Mouse (Mus musculus) midbrain, embryonic 11.5 days (tissue): ENCODE results near the gene Spag5. TPM values are rescaled to one million over a fixed set of nuclear protein-coding genes. Genes with fewer than 3 reads are reported as not detected.
A peak's percentile ranks its signal among the peaks of the same experiment; 100 is the strongest.

Experiments used
- ATAC-seq: fragments of 200-750 bp; cut with Nextera tagmentation; 2 replicates; pipeline ENCODE4 v1.8.0; 2017; ENCODE audit warnings: moderate TSS enrichment, moderate library complexity; ENCODE audit not compliant: low FRiP score
- DNase-seq: peaks from one replicate; pipeline ENCODE4 v3.0.0; 2015; ENCODE audit warnings: low spot score; ENCODE audit errors: missing footprints
- H3K27ac ChIP-seq: fragments of 300-500 bp; sonication (generic); 2 replicates; pipeline ENCODE4 v1.5.1; 2014; ENCODE audit warnings: low read depth, low read length
- H3K27me3 ChIP-seq: fragments of 300-500 bp; sonication (generic); 2 replicates; pipeline ENCODE4 v1.6.1; 2014; ENCODE audit warnings: mild to moderate bottlenecking, low read length, moderate library complexity, mixed read lengths; ENCODE audit not compliant: control insufficient read depth, insufficient read depth
- H3K36me3 ChIP-seq: fragments of 300-500 bp; sonication (generic); 2 replicates; pipeline ENCODE4 v1.6.1; 2014; ENCODE audit warnings: mild to moderate bottlenecking, low read length, moderate library complexity, mixed read lengths; ENCODE audit not compliant: control insufficient read depth, insufficient read depth
- H3K4me1 ChIP-seq: fragments of 300-500 bp; sonication (generic); 2 replicates; pipeline ENCODE4 v1.6.1; 2014; ENCODE audit warnings: low read length; ENCODE audit not compliant: control insufficient read depth, insufficient read depth
- H3K4me2 ChIP-seq: fragments of 300-500 bp; sonication (generic); 2 replicates; pipeline ENCODE4 v1.6.1; 2014; ENCODE audit warnings: mild to moderate bottlenecking, moderate library complexity
- H3K4me3 ChIP-seq: fragments of 300-500 bp; sonication (generic); 2 replicates; pipeline ENCODE4 v1.5.1; 2014; ENCODE audit warnings: low read depth, low read length
- H3K9ac ChIP-seq: fragments of 300-500 bp; sonication (generic); 2 replicates; pipeline ENCODE4 v1.6.1; 2014; ENCODE audit warnings: low read length
- H3K9me3 ChIP-seq: fragments of 300-500 bp; sonication (generic); 2 replicates; pipeline ENCODE4 v1.6.1; 2016; ENCODE audit warnings: low read length; ENCODE audit not compliant: control insufficient read depth
- WGBS: fragments of 180-500 bp; shearing (Covaris S2); extraction: QIAGEN DNeasy Blood & Tissue Kit; methylation state at CpG from one replicate; pipeline ENCODE4 v1.1.7; 2014; 5-methylcytosine and 5-hydroxymethylcytosine counted together
- polyA plus RNA-seq: library from polyadenylated mRNA; unstranded; fragments of >200 nt; fragmentation: Nextera tagmentation; extraction: Ambion mirVana; gene quantifications from 2 replicates; pipeline ENCODE4 v1.2.1, GENCODE M21; 2014

The Spag5 gene
- polyA plus RNA-seq, 1 experiment from 2014 or later = 57.1 TPM

GRCm38 (mm10) chr11:78313662-78314061 is 12.3 kb downstream of the Spag5 start:
- H3K27ac ChIP-seq = no peak overlapping the region
- H3K9ac ChIP-seq = no peak overlapping the region
- ATAC-seq (no peak), DNase-seq (no peak)
- H3K4me2 ChIP-seq = no peak overlapping the region
- no peak overlapping the region for H3K4me3 ChIP-seq
- H3K9me3 ChIP-seq = no peaks in the 10 kb centered on the region
- no peaks in the 10 kb centered on the region for H3K27me3 ChIP-seq
- WGBS = 96% methylated on average over 2 of the region's 2 CpGs
- H3K4me1 ChIP-seq = no peaks in the 10 kb centered on the region
- H3K36me3 ChIP-seq = peaks cover 38% of the 10 kb centered on the region

GRCm38 (mm10) chr11:78318411-78318810 is 17.1 kb downstream of the Spag5 start:
- peaks cover 52% of the 10 kb centered on the region for H3K36me3 ChIP-seq
- H3K4me3 ChIP-seq = no peak overlapping the region
- no peaks in the 10 kb centered on the region for H3K27me3 ChIP-seq
- DNase-seq (peak; percentile 57), ATAC-seq (no peak)
- H3K9ac ChIP-seq = no peak overlapping the region
- WGBS = 95% methylated on average over 2 of the region's 2 CpGs
- no peaks in the 10 kb centered on the region for H3K9me3 ChIP-seq
- no peaks in the 10 kb centered on the region for H3K4me1 ChIP-seq
- no peak overlapping the region for H3K4me2 ChIP-seq
- no peak overlapping the region for H3K27ac ChIP-seq

DNA sequence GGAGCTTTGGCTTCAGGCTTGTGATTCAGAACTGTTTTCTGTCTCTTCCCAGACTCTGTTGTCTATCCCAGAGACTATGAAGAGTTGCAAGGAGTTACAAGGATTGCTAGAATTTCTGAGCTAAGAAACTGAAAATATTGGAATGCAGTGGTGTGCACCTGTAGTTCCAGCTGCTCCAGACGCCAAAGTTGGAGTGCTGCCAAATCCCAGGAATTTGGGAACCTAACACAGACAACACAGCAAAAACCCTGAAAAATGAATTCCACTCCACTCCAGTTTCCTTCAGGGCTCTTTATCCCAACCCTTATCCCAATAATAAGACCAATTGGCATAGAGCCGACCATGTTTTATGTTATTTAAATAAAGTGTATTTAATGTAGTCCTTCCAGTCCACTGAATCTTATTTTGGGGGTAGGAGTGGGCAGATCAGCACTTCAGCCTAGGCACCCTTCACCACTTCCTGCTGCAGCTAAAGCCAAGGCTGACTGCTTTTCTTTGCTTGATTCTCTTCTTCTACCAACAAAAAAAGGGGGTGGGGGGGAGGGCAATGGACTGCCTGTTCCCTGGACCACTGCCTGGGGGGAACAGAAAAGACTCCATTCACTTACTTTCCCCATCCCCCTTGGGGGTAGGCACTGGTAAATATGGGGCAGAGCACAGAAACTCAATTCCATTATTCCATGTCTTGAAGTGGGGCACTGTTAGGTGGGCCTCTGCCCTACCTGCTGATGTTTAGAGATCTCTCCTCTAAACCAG is 20.9 kb downstream of the Spag5 start:
- DNase-seq (no peak), ATAC-seq (no peak)
- Histone ChIP-seq H3K27ac (no peak overlapping the region), H3K36me3 (peaks cover 30% of the 10 kb centered on the region), H3K9me3 (no peaks in the 10 kb centered on the region), H3K4me3 (no peak overlapping the region), H3K27me3 (no peaks in the 10 kb centered on the region), H3K4me1 (no peaks in the 10 kb centered on the region), H3K9ac (no peak overlapping the region), H3K4me2 (no peak overlapping the region)
- WGBS = 85% methylated on average over 2 of the region's 2 CpGs

DNA sequence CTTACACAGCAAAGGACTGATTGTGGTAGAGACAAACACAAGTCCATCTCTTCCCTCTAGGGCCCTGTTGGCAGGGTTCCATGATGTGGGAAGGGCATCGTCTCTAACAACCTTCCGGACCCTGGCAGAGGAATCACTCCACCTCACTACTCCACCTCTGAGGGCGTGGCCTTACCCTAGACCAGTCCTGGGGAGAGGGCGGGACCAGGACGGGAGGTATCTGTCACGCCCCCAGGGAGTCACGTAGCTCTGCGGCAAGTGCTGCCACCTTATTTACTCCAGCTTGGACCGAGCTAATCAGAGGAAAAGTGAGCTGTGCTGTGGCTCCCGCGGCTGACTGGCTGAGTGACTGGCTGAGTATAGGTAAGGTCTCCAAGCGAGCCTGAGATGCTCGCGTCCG is 21.5 kb downstream of the Spag5 start, which contains the start of gene Aldoc:
Gene Aldoc (plus strand): TSS at position 109 of the 400 bp plus-strand sequence.
- ATAC-seq (peak; percentile 48; the same call in 1 of the 2 replicates), DNase-seq (no peak)
- Histone ChIP-seq H3K27ac (no peak within 1 kb of the TSS), H3K9me3 (no peaks in the 10 kb centered on the region), H3K4me3 (no peak within 1 kb of the TSS), H3K9ac (no peak within 1 kb of the TSS), H3K36me3 (peaks cover 24% of the 10 kb centered on the region; the same call in 1 of the 2 replicates), H3K4me1 (no peaks in the 10 kb centered on the region), H3K27me3 (no peaks in the 10 kb centered on the region), H3K4me2 (no peak within 1 kb of the TSS)
- 5% methylated on average over 15 of the region's 15 CpGs for WGBS

DNA sequence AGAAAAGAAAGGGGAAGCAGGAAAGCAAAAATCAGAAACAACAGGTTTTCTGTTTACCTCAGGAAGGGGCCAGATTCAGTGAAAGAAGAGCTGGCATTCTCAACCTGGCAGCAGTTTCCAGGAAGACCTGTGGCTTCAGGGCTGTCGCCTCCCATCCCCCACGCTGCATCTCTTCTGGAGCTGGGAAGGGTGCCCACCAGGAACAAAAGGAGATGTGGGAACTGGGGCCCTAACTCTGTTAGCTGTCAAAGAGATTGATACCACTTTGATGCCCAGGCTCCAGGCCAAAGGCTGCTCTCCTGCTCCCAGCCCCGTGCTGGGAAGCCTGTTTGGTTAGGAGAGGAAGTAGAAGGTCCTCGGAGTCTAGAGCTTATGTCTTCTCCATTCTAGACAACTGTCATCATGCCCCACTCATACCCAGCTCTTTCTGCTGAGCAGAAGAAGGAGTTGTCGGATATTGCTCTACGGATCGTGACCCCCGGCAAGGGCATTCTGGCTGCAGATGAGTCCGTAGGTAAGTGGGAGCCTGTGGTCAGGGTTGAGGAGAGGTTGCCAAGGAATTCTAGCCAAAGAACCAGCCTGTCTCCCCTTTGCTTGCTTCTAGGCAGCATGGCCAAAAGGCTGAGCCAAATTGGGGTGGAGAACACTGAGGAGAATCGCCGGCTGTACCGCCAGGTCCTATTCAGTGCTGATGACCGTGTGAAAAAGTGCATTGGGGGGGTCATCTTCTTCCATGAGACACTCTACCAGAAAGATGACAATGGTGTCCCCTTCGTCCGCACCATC is 22.9 kb downstream of the Spag5 start:
- Histone ChIP-seq H3K4me1 (peaks cover 4% of the 10 kb centered on the region), H3K4me2 (no peak overlapping the region), H3K4me3 (no peak overlapping the region), H3K27me3 (no peaks in the 10 kb centered on the region), H3K27ac (no peak overlapping the region), H3K36me3 (peaks cover 19% of the 10 kb centered on the region; the same call in 1 of the 2 replicates), H3K9me3 (no peaks in the 10 kb centered on the region), H3K9ac (no peak overlapping the region)
- no peak for ATAC-seq
- 89% methylated on average over 15 of the region's 15 CpGs for WGBS
- DNase-seq = no peak

DNA sequence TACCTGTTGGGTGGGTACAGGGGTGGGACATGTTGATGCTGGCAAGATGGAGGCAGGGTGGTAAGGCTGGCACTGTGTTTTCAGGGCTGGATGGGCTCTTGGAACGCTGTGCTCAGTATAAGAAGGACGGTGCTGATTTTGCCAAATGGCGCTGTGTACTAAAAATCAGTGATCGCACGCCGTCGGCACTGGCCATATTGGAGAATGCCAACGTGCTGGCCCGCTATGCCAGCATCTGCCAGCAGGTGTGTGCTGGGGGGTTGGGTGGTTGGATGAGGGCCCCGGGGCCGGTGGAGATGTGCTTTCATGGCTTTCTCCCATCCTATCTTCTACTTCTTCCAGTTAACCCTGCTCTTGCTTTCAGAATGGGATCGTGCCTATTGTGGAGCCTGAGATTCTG is 23.6 kb downstream of the Spag5 start:
- Histone ChIP-seq H3K4me1 (peaks cover 6% of the 10 kb centered on the region), H3K4me2 (no peak overlapping the region), H3K27ac (no peak overlapping the region), H3K27me3 (no peaks in the 10 kb centered on the region), H3K36me3 (peaks cover 16% of the 10 kb centered on the region; the same call in 1 of the 2 replicates), H3K4me3 (no peak overlapping the region), H3K9me3 (no peaks in the 10 kb centered on the region), H3K9ac (no peak overlapping the region)
- ATAC-seq (no peak), DNase-seq (no peak)
- WGBS = 94% methylated on average over 12 of the region's 12 CpGs

- H3K36me3 ChIP-seq = no peaks in the 10 kb centered on the region; the same call in 1 of the 2 replicates
- H3K27ac ChIP-seq = no peak overlapping the region
- no peak overlapping the region for H3K9ac ChIP-seq
- H3K27me3 ChIP-seq = no peaks in the 10 kb centered on the region
- H3K9me3 ChIP-seq = no peaks in the 10 kb centered on the region
- DNase-seq (no peak), ATAC-seq (no peak)
- peaks cover 6% of the 10 kb centered on the region for H3K4me1 ChIP-seq
- H3K4me3 ChIP-seq = no peak overlapping the region
- WGBS = 94% methylated on average over 4 of the region's 4 CpGs
- H3K4me2 ChIP-seq = no peak overlapping the region
These were observed 25.9 kb downstream of the Spag5 start for GRCm38 (mm10) chr11:78327215-78327614.

- peak within 1 kb of the TSS; percentile 98 for H3K4me2 ChIP-seq
- no peaks in the 10 kb centered on the region for H3K9me3 ChIP-seq
- 14% methylated on average over 37 of the region's 37 CpGs for WGBS
- H3K27me3 ChIP-seq = no peaks in the 10 kb centered on the region
- DNase-seq (peak; percentile 98), ATAC-seq (peak; percentile 97)
- H3K9ac ChIP-seq = peak within 1 kb of the TSS; percentile 88
- H3K4me3 ChIP-seq = peak within 1 kb of the TSS; percentile 91
- H3K36me3 ChIP-seq = no peaks in the 10 kb centered on the region
- H3K27ac ChIP-seq = no peak within 1 kb of the TSS
- peaks cover 6% of the 10 kb centered on the region for H3K4me1 ChIP-seq
These were observed 26.5 kb downstream of the Spag5 start, which contains the start of gene Pigs for GRCm38 (mm10) chr11:78327634-78328511. Pigs (plus strand) TSS chr11:78328415.
